Mouse (Mus musculus) retina, postnatal 7 days (tissue): ENCODE measurements at regions not wholly inside any gene's neighbourhood (a gene's known extent, or its start where the extent isn't known, plus 50 kb on each side); places are given as distances from the start of the nearest gene placed in this dataset.
A peak's percentile ranks its signal among the peaks of the same experiment; 100 is the strongest.

Experiments
- DNase-seq: peaks from one replicate; pipeline ENCODE4 v3.0.0-alpha.2; 2012; ENCODE audit warnings: low read depth, low spot score

DNA sequence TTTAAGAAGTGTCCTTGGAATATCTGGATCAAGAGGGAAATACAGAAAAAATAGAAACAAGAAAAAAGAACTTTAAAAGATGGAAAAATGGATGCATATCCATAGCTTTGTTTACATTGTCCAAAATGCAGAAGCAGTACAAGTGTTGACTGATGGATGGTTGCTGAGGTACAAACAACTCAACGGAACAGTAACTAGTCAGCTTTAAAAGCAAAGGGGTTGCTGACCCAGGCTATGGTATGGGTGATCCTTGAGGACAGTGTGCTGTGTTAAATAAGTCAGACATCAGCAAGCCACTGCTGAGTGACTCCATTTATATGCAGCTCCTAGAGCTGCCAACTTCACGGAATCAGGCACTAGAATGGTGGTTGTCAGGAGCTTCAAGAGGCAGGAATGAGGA, 338.9 kb upstream of the Tmc3 start:
- DNase-seq, result no peak

DNA sequence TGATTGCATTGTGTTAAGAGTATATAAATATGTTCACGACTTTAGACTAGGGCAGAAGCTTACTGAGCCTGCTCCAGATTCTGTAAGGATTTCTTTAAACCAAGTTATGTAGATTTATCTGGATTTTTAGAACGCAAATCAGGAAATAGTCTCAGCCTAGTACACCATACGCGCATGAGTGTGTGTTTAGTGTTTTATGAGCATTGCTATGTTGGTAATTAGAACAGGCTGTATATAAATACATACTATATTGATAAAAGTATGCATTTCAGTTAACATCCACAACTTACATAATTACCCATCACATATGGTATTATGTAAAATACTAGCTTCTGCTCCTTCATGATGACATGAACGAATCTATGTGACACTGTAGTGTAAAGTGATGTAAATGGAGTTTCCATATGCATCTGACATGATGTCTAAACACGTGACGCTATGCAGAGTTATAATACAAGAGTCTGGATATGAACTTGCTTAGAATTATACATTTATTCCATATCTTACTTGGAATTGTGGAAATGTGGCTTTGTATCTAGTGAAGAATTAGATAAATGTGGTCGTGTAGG, 332.6 kb upstream of the Tmc3 start:
- DNase-seq, result no peak

DNA sequence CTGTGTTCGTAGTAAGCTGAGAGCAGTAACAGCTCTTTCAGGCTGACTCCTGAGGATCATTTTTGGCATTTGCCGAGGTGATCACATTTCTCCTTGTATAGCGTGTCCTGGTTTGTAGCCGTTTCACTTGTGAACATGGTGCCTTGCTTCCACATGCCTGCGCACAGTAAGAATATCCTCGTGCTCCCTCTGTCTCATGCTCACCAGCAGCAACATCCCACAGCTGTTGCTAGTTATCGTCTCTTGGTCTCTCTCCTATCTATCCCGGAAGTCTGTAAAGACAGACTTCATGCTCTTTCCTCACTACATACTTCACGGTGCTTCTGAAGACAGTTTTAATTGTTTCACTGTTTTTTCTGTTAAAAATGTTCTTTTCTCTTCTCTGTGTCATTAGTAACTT, 331.7 kb upstream of the Tmc3 start:
- DNase-seq, result no peak

DNA sequence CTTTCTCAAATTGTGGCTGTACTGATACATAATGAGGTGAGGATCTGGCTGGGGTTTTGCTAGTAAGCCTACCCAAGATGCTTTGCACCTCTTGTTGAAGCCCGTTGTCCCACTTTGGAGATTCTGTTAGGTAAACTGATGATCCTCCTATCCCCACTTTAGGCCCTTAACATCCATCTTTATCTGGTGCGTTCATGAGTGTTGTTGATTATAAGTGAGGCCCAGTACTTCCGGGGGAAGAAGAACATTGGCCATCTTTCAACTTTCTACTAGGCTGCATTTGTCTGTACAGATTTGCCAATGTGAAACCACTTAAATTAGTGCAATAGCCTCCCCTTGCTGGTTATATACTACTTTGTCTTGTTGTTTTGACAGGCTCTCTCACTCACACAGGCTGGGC, 331.3 kb upstream of the Tmc3 start:
- DNase-seq, result no peak

DNA sequence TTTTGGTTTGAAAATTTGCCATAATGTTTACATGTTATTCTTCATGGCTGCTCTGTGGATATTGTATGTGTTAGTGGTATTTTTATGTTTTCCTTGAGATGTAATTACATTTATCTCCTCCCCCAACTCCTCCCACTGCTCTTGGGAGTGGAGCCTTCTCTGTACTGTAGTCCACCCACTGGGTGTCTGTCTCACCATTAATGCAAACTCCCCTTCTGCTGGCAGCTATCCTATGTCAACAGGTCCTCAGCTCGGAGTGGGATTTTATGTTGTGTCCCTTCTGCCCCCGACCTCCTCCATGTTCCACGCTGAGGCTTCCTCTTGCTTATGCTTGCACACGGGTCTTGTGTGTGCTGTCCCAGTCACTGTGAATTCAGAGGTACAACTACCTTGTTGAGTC, 330.3 kb upstream of the Tmc3 start:
- DNase-seq, result no peak

DNA sequence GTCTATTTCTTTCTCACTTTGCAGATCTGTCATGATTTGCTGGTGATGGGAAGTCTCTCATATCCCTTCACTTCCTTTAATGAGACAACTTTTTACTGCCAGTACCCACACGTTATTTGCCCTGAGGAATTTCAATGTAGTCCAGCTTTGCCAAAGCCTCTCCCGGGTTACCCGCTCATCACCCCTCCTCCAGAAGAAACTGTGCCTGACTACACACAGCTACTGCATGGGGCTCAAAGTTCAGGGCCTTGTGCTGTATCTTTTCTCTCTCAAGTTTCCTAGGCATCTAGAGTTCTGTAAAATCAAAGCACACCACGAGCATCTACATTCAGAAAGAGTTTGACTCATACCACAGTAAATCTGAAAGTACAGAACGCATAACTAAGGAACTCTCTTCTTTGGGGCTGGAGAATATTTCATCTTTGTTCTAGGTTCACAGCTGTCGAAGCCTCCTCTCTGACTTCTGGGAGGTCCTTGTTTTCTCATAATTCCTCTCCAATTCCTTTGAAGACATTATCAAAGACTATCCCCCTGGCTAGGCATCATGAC, 328.4 kb upstream of the Tmc3 start:
- DNase-seq, result no peak

DNA sequence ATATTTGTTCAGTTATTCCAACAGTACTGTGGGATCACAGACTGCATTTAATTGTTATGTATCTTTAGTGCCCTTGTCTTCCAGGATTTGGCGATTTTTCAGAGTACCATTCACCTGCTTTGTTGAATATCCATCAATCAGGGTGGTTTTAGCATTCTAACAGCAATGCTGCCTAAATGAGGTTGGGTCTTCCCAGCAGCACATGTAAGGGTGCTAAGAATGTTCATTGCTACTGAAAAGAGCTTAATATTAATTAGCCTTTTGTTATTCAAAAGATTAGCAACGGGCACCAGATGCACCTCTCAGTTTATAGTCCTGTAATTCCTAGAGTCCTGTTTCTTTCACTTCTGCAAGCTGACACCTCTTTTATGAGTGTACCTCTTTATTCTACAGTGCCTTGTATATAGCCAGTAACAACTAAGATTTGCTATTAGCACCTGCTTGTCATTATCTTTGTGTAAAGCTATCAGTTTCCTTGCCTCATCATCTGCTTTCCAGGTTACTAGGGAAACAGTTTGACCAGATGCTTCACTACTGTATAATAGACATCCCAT, 326.3 kb upstream of the Tmc3 start:
- no peak for DNase-seq

DNA sequence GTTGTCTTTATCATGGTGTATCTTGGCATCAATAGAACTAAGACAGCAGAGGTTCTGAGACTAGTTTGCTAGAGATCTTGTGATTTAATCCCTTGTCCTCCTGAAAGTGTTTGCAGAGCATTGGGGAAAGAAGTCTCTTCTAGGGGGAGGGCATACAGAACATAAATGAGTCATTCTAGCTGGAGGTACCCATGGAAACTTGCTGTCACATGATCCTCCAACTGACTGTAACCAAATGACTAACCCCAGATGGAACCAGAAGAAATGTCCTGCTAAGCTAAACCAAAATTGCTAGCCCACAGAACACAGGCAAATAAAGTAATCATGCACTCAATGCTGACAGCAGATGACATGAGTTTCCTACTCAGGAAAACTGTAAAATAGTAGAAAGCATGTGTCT, 323.2 kb upstream of the Tmc3 start:
- DNase-seq, result no peak

DNA sequence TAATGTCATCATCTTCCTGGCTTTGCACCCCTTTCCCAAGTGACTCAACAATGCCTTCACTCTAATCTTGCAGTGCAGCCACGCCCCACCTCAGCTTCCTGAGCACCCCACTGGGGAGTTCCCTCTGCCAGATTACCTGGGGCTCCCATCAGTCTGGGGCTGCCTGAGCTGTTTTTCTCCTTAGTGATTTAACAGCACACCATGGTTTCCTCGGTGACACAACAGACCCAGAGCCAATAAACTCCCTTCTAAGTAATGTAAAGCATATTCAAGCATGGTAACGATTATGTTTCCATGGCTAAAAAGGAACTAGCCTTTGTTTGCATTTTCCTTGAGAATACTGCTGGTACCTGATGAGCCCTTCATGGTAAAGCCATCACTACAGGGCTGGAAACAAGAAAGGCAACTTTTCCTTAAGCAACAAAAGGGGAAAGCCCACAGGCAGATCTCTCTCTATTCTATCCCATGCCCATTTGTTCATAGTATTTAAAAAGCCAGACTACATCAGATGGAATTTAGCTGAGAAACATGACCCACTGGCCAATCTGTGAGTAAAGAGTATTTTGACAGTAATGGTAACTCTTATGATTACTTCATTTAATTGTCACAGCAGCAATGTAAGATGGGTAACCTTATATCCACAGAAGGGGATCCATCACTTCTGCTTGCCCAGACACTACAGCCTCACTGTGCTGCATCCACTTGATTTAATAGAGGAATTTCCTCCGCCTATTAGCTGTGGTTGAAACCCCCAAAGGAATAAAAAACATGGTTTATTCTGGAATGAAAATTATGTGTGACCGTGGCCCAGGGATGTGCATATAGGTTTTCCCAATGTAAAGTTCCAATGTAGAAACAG, 294.6 kb upstream of the Tmc3 start:
- DNase-seq, result no peak

DNA sequence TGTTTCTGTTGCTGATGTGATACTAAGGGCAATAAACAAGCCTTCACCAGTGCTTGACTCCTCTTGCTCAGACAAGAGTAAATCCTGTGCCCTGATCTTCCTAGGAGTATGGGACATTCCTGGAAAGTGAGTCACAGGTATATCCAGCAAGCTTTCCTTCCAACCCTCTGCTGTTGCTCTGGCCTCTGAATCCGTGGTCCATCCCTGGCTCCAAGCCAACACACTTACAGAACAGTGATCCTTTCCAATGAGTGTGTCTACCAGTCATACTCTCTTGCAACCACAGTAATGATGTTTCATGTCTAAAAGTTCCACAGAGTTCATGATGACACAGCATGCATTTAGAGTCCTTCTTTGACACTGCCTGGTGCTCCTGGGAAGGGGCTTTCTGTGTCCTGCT, 277.6 kb upstream of the Tmc3 start:
- no peak for DNase-seq

DNA sequence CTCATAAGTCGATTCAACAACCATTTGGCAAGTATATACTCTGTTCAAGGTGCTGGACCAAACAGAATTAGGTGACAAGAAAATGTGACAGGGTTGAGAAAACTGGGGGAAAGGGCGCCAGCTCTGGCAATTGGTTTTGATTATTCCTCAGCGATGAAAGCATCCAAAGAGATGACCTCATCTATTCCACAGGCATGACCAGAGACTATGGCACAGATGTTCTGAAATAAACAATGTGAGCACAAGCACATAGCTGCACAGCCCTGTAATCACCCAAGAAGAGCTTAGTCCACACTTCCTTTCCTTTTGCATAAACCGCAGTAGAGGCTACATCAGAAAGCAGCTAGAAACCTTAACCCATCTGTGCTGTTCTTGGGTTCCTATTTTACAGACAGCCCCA, 272.6 kb upstream of the Tmc3 start:
- DNase-seq, result no peak

DNA sequence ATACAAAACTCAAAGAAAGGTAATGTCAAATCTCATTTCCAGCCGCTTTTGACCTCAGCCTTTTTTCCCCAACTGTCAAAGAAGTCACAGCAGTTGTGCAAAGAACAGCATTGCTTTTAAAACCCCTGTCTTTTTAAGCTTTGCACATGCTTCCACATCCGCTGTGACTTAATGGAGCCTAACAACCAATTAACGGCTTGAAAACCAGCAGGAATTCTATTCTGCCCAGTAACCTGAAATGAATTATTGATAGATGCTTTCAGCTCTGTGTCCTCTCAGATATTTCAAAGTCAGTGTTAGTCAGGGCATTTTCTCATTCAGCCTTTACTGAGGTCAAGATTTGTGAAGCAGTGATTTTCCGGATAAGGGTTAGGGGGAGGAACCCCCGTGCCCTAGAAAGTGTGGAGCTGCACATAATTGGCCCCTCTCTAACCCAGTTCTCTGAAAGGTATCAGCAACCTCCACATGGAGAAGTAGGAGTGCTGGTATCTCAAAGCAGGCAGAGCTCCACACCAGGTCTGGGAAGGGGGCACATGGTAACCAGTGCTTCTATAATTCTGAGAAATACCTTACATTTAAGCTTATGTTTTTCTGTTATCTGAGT, 254.8 kb upstream of the Tmc3 start:
- no peak for DNase-seq

DNA sequence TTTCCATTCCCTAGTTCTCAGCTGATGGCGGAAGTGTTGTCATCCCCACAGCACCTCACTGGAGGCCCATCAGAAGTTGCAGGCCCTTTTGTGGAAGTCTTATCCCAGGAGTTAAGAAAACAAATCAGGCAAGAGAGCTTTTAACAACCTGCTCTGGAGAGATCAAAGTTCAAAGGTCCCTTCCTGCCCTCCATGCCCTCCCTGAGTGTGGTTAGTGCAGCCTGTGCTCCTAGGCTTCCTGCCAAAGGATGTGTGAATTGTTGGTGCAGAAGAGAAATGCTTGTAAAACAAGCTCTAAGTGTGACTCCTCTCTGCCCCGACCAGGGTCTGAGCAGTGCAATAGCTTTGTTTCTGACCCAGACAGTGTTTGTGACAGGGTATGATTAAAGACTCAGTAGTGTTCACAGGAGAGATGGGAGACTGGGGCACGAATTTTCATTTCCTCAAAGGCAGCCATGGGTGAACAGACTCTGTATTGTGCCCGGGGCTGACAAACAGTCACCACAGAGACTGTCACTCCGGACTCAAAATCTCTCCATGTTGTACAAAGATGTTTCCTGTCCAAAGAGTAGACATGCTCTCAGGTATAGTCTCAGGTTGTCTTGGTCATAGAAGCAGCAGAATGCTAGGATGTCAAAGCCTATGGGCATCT, 237.5 kb upstream of the Tmc3 start:
- DNase-seq, result no peak

DNA sequence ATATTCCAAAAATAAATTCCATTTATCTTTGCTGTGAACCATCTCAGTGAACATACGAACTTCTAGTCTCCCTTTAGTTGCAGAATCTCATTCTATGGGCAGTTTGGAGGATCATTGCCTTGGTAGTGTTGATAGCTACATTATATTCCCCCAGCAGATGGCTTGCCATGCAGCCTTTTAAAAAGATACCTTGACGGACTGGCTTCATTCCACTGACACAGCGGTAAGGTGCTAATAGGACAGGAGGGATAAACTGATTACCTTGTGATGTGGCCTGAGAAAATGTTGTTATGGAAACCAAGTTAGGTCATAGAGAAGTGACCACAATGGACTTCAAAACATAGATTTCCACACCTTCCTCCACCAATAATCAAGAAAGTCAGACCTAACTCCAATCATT, 215.5 kb upstream of the Tmc3 start:
- DNase-seq, result no peak

DNA sequence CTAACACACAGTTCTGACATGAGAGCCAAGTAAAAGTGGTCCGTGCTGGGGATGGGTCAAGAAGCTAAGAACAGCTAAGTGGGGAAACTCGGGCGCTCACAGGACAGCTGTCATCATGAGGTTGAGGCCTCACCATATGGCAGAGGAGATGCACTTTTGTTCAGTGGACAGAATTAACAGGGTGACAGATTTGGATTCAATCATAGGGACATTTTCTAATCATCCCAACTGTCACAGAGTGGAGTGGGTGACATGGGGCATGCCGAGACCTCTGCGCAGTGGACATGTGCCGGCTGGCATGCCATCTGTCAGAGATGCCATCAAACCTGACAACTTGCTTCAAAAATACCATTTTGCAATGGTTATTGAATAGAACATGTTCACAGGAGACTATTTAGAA, 215.1 kb upstream of the Tmc3 start:
- peak; percentile 13 for DNase-seq

DNA sequence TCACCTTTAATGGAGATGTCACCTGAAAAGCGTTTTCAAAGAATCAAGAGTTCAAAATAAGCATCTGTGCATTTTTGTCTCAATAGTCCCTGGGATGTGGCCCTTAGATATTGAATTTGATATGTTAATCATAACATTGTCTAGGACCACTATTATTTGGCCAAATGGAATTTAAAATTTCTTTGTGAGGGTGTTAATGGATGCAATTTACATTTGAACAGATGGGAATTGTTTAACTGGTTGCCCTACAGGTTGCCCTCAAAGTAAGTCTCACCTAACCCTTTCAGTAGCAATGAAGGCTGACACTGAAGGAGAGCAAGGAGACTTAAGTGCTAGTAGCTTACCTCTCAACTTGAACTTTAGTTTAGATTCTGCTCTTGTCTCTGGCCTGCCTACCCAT, 207.9 kb upstream of the Tmc3 start:
- DNase-seq, result no peak

DNA sequence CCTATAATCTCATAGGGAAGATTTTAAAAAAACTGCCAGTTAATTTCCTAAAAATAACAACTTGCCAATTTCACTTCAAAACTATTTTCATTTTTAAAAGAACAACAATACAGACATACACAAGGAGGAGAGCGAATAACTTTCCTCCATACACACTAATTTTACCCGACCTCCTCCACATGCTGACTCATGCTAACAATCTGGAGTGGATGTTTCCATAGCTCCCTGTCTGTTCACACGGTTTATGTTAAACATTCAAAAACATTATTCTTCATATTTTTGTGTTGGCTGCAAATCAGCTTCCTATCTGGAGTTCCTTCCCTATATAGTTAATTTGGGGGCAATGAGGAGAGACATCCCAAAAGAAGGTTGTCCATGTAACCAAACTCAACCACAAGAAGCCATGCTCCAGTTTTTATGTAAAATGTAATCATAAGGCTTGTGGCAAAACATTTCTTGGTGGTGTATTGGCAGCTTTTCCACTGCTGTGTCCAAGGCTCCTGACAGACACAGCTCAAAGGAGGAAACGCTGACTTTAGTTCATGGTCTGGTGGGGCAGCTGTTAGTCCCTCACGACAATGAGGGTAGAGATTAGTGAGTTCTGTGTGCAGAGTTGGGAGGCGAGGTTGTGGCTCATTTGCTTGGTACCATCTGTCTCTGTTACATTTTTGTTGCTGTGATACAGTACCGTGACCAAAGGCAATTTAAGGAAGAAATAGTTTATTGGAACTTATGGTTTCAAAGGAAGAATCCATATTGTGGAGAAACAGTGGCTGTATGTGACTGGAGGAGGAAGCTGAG, 203.1 kb upstream of the Tmc3 start:
- DNase-seq, result no peak

DNA sequence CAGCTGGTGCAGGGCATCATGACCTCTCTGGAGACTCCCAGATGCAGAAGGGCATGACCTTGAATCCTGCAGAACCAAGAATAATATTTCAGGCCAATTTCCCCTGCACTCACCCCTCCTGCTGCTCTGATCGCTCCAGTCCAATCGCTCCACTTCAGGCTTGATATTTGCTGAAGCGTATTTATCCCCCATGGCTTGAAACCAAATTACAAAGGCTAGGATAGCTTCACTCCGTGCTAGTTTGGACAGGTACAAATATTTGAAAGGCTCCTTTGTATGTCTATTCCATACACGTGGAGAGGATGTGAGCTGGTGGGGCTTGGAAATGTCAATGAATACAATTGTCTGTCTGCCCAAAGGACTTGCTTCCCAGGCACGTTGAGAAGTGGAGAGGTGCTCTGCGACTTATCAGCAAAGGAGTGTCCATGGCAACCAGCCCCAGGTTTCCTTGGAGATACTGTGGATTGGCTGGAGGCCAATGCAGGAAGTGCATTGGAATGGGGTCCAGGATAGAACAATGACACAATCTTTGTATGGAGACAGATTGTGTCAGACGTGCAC, 201.8 kb upstream of the Tmc3 start:
- no peak for DNase-seq

DNA sequence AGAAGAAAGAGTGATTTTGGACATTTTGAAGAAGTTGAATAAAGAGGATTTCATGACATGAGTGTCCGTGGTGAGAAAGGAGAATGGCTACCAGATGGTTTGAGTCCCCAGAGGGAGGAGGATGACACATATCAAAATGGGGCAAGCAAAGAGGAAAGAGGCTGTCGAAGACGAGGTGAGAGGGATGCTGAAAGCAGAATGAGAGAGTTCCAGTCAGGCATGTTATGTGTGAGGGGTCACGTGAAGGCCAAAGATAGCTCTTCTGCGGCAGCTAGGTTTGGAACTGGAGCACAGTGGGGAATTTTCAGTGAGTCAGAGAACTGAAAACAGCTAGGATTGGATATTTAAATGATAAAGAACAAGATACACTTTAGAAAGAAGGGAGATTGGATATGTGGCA, 193.3 kb upstream of the Tmc3 start:
- no peak for DNase-seq

DNA sequence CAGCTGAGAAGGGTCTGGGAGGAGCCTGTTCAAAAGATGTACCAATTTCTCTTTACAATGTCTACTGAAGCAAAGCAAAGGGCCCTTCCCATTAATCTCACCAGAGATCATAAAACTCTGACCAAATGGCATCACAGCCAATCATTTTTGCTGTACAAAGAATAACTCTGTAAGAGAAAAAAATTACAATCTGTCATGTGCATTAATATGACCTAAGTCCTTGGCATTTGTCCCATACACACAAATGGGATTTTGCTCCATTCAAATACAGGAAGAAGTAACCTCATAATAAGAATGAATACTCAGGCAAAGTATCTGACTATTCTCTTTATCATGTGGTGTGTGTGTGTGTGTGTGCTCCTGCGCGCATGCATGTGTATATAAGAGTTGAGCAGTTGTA, 192.5 kb upstream of the Tmc3 start:
- no peak for DNase-seq

DNA sequence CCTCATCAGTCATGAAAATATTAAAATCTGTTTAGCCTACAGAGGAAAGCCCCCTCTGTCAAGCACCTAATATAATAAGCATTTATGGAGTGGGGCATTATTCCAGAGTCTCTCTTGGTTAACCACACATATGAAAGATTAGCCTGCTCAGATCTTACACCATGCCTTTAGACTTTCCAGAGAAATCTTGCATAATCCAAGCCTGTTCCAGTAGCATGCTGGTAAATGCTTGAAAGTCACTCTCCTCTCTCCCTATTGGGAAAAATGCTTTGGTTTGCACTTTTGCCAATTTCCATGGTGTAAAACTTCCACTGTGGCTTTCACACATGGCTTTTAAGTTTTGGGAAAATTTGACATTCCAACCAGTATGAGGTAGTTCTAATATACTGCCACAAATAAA, 192.1 kb upstream of the Tmc3 start:
- no peak for DNase-seq
